Mouse (Mus musculus): Measurements from ENCODE around the gene Cacna1c.

Gene Cacna1c

DNA sequence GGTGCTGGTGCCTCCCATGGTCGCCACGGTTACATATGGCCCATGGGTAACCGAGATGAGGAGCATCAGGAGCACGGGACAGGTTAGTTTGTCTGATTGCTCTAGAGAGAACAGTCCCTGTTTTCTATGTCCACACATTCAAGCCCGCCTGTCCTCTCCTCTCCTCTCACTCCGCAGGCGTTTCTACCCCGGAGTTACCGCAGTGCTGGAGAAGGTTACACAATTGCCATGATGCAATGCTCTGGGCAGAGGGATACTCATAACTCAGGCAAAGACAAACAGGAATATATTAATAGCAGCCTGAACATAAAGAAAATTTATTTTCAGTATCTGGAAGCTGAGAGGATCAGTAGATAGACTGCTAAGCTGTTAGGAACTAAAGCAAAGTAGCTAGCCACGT lies 58.5 kb downstream of the Cacna1c start:
- no peak for DNase-seq

DNA sequence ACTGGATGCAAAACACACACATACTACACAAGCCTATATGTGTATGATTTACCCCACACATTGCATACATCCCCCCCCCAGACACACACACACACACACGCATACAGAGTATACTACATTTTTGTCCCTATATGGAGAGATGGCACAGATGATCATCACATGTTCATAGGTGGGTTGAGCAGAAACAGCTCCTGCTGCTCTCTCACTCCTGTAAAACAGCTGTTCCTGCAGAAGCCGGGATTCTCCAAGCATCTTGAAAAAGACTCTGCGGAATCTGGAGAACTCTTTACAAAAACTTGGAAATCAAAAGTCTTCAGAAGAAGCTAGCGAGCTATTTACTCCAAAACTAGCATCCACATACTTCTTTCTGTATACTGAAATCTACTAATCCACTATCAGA lies 63.4 kb downstream of the Cacna1c start:
- no peak for DNase-seq

DNA sequence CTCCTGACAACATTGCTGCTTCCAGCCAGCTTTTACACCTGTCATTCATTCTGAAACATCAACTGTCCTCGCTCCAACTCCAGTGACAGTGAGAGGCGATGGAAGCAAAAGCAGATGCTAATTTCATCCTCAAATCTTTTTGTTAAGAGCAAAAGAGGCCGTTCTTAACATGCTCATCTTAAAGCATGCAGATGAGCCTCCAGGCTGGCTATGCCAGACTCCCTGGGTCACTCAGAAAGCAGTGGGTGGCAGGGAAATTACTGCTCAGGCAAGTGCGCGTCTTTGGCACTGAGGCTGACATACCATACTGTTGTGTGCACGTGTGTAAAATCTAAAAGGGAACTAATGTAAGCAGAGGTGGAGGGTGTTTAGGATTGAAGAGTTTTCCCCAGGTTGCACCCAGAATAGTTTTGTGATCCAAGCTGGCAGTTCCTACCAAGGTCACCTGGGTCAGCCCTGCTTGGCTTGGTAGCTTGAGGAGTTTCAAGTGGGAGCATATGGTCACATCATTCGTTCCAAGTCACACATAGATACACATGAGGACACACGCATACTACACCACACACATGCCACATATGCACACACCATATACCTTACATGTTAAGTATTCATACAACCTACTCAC lies 64.0 kb downstream of the Cacna1c start:
- no peak for DNase-seq

DNA sequence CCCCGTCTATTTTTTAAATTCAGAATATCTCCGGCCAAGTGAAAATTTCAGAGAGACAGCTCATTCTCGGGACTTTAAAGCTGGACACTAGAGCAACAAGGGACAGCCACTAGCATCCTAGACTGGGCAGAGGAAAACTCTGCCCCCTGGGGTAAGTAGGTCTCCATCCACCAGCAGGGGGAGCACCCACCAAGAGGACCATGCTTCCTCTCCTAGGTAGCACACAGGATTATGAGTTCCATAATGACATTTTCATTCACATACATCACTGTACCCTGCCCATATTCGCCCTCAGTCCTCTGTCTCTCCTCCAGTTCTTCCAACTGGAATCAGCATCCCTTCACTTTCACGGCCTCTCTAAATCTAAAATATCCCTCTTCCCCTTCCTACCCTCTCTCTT lies 66.6 kb downstream of the Cacna1c start:
- peak; percentile 67 to 68 for DNase-seq

DNA sequence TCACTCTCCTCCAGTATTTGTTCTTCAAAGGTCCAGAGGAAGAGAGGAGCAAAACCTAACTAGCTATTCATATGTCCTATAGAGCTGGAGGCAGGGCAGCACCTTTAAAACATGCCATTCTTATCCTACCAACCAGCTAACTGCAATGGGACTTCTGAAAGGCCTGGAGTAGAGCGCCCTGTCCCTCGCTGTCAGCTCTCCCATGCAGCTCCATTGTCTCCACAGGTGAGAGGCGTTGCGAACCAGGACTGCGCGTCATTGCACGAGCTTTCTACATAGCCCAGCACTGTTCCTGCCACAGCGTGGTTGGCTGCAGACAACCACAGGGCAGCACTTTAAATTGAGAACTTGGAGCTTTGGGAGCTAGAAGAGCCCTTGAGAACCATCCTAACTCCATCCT lies 67.7 kb downstream of the Cacna1c start:
- DNase-seq: no peak

DNA sequence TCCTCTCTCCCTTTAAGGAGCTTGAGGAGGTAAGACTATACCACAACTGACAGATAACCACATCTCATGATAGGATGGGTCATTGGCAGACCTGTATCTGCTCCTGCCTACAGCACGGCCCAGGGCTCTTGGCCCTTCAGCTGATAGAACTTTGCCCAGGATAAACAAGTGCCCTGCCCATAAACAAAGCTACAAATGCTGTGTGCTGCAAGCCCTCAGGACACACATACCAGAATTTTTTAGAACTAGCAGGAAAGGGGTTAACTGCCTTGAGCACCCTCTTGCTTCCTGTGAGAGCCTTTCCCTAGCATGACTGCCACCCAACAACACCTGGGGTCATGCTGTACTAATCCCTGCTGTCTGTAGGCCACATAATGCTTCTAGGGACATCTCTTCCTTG lies 68.1 kb downstream of the Cacna1c start:
- DNase-seq: no peak

DNA sequence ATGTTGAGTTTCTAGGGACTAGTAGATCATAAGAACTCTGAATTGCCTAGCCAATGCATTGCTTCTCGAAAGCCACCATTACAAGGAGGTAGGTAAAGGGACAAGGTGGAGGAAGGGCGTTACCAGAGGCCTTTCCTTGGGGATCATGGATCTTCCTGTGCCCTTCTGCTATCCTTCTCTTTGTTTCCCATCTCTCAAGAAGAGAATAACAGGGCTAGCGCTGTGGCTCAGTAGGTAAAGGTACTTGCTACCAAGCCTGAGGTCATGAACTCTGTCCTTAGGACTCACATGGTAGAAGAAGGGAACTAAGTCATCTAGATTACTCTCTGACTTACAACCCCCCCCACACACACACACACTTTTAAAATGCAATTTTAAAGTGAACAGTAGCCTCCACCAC lies 69.2 kb downstream of the Cacna1c start:
- DNase-seq: no peak

DNA sequence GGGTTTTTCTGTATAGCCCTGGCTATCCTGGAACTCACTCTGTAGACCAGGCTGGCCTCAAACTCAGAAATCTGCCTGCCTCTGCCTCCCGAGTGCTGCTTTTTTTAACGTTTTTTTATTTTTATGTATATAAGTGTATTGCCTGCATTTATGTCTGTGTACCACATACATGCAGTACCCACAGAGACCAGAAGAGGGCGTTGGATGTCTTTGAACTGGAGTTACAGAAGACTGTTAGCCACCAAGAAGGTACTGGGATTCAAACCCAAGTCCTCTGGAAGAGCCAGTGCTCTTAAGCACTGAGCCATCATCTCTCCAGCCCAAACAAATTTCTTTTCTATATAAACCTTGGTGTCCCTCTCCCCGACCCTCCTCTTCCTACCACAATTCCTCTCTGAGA lies 77.8 kb downstream of the Cacna1c start:
- no peak for DNase-seq

DNA sequence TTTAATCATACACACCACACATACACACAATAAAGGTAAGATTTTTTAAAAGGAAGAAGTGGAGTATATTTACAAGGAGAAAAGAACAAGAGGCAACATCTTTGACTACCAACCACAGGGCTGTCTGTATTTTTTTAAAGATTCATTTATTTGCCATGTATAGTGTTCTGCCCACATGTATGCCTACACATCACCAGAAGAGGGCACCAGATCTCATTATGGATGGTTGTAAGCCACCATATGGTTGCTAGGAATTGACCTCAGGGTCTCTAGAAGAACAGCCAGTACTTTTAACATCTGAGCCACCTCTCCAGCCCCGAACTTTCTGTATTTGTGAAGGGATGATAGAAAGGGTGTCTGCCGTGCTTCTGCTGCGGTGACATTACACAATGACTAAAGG lies 79.9 kb downstream of the Cacna1c start:
- no peak for DNase-seq

DNA sequence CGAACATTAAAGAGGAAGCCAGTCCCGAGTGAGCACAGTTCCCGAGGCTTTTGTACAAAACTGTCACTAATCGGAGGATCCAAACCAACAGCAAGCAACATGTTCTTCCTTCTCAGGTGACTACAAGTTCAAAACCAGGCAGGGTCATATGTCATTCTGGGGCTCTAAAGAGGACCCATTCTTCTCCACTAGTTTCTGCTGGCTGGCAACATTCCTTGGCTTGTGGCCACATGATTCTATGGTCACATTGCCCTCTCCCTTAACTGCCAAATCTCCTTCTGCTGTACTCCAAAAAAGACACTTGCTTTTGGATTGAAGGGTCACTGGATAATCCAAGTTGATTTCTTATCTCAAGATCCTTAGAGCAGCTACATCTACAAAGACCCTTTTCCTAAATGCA lies 82.9 kb downstream of the Cacna1c start:
- DNase-seq: no peak

DNA sequence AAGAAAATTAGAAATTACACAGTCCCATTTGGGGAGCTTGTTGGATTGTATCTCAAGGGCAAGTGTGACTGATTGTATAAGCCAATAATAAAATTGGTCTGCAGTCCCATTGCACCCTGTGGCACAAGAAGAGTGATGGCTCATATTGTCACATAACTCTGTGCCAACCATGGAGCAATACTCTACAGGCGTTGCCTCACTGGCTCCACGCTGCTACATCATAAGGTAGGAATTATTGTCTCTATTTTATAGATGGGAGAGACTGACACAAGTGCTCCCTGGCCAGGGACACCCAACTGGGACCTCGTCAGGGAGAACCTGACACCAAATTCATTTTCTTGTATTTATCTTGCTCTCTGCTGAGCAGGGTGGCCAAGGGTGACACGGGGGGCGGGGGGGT lies 85.8 kb downstream of the Cacna1c start:
- DNase-seq: no peak

DNA sequence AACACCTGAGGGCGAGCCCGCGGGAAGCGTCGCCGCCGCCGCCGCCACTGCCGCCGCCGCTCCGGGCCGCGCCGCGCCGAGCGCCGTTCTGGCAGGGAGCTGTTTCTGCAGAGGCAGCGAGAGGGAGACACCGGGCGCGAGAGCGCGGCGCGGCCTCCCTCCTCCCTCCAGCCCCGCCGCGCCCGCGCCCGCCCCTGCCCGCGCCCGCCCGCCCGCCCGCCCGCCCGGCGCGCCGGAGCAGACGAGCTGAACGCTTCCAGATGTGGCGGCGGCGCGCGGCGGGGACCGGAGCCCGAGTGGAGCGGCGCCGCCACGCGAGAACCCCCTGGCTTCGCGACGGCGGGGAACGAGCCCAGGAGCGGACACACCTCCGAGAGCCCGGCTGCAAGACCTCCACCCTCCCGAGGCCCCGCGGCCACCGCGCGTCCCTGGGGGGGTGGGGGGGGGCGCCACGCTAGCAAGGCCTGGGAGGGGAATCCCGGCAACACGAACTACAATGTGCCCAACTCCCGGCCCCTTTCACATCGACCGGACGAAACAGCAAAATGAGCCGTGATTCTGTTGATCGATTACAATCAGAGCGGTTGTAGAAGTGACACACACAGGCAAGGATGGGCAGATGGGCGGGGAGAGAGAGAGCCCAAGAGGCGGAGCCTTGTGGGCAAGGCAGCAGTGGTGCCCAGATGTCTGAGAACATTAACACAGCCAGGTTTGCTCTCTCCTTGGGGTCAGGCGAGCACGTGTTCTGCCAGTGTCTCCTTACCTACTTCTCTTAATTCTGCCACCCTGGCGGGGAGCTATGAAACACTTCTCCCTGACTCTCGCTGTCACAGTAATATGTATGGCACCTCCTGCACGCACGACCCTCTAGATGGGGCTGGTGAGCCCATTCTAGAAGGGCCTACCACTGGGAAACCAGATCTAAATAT lies 87.5 kb downstream of the Cacna1c start:
- DNase-seq: peak; percentile 76 to 83

DNA sequence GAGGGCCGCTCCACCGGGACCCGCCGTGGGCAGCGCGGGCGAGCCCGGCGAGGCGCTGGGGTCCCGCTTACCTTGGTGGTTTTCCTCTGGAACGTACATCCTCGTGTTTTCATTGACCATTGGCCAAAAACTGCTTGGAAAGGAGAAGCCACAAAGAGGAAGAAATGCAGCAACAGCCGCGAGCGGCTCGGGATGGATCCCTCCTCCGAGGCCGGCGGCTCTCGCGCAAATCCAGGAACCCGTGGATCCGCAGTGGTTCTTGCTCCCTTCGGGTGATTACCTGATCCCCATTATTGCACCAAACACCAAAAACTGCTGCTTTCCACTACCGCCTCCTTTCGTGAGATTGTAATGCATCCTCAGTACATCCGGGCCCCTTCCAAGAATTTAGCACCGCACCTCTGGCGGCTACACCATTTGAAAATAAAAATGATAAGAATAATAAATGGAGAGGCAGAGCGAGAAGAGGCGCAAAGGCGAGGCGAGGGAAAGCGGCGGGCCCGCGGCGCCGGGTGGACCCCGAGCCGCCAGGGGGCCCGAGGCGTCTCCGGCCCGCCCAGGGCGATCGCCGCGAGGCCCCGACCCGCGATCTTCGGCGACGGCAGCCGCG lies 88.3 kb downstream of the Cacna1c start:
- peak; percentile 45 to 57 for DNase-seq

DNA sequence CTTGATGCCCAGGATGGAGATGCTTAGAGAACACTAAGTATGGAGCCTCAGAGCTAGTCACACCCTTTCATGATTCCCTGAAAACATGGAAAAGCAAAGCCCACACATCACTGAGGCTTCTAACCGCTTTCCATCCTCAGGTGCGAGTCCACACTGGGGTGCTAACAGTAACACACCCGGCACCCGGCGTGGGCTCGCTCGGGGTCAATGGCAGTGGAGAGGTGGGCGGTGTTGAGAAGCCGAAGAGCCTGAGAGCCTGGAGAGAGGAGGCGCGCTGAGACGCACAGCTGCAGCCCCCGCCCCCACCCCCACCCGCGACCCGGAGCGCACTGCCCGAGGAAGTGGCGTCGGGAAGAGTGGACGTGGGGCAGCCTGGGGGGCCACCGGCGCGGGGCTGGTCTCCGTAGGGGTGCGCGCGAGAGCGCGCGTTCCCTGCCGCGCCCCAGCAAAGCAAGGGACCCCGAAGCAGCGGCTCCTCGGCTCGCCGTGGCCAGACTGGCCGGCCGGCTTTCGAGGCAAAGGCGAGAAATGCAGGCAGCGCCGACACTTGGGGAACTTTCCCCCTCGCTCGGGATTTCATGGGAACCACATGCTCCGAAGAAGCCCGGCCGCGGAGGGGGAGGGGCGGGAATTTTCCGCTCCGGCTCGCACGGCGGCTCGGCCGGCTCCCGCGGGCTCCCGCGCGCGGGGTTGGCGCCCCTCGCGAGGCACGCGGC lies 88.9 kb downstream of the Cacna1c start:
- peak; percentile 78 to 82 for DNase-seq

DNA sequence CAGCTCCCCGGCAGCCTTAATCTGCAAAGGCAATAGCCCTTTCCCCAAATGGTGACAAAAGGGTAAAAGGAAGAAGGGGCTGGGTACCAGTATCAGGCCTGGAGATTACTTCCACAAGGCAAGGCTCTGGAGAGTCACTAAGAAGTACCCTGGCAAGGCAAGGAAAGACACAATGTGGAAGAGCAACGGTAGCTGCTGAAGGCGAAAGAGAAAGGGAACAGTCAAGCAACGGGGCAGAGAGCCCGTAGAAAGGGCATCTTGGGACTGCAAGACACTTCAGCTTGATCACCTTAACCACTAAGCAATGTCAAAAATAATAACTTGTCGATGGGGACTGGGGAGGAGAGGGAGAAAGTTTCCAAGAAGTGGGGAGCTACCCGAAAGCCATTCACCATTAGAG lies 89.5 kb downstream of the Cacna1c start:
- DNase-seq: no peak

DNA sequence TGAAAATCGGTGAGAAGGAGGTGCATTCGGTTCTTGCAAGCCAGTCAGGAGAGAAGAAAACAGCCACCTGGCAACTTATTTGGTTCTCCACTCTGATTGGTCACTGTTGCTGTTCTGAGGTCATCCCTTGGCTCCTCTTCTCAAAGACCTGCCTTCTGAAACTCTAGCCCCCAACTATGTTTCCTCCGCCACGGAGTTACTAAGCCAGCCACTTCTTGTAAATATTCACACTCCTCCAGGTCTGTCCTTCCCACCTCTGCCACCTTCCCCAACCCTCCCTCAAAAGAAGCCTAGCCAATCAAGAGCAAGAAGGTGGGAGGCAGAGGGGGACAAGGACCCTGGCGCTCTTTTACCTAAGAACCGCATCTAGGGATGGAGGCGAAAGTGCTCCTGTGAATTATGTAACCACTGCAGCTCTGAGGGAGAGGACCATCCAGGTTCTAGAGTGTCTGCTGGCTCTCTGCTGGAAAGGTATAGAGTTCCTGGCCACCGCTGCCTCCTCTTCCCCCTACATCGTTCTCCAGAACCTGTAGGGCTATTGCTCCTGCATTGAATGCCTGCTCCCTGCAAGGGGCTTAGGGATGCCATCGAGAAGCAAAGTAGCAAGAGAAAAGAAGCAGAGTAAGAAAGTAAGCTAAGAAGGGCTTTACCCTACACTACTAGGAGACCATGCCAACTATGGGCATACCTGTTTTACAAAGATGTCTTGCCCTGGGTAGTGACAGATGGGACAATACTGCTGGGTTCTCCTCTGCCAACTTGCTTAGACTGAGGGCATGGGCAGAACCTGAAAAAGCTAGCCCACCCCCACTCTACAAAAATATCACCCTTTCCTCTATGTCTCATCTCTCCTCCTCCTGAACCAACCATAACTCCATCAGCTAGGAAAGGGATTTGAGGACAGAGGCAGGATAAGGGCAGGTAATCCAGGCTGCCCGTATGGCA lies 90.3 kb downstream of the Cacna1c start:
- DNase-seq: no peak

DNA sequence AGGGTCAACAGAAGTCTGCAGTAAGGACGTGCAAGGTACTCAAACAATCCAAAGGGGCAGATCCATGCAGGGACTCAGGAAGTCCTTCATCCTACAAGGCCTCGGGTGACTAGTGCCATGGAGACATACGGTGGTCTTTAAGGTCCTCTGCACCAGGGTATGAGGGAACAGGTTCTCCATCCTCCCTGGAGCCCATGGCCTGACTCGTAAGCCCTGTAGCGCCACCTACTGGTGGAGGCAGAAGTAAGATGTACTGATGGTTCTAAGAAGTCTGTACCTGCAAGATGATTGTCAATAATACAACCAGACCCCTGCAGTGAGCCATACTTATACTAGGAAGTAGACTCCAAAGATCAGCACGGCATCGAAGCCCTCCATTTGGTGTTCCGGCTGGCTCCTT lies 92.0 kb downstream of the Cacna1c start:
- DNase-seq: peak; percentile 88 to 89

DNA sequence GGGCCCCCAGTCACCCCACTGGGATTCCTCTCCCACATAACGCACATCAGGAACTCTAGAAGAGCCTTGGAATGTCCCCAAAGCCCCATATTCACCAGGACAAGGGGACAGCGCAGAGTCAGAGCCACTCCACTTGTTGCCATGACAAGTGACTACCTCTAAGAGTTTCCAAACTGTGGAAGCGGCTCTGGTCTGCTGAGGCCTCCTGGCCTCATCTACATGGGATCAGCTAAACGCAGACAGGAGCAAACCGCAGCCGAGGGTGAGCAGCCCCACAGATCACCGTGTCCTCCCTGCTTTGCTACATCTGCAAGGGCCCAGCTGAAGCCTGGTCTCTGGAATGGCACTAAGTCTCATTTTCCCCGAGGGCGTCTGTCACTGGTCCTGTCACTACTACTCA lies 93.3 kb downstream of the Cacna1c start:
- no peak for DNase-seq

DNA sequence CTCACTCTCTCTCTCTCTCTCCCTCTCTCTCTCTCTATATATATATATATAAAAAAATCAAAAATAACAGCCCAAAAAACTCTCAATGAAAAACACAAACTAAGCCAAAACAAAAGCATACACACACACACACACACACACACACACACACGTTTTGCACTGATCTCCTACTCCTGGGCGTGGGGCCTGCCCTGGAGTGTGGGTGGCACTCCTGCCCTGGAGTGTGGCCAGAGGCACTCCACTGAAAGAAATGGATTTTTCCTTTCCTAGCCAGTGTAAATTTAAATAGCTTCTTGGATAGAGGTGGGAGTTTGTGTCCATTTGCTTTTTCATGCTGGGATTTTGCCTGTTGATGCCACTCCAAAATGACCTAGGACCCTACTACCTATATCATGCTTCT lies 96.9 kb downstream of the Cacna1c start:
- no peak for DNase-seq

DNA sequence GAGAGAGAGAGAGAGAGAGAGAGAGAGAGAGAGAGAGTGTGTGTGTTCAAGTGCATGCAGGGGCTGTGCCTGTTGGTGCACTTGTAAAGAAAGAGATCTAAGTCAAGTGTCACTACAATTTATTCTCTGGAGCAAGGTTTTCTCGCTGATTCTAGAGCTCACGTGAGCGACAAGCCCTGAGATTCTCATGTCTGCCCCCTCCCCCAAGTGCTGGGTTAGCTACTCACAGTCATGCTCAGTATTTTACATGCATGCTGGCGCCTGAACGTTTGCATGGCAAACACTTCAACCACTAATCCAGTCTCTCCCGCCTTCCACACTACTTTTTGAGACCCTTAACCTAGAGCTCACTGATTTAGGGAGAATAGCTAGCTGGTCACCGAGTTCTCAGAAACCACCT lies 99.7 kb downstream of the Cacna1c start:
- no peak for DNase-seq

DNA sequence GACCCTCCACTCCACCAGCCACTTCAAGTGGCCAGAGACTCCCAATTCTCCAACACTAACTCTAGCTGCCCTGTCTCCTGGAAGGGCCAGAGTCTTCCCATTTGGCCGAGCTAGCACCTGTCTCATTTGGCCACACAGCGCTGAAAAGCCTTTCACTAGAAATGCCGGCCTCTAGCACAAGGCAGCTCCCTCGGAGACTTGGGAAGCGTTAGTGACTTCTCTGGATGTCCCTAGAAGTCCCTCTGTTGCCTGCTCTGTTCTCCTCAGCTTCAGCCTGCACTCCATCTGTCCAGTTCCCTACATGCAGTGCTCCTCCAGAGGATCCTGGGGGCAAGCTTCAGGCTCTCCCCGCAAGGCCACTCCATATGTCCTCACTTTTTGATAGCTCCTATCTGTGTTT lies 101.1 kb downstream of the Cacna1c start:
- no peak for DNase-seq

DNA sequence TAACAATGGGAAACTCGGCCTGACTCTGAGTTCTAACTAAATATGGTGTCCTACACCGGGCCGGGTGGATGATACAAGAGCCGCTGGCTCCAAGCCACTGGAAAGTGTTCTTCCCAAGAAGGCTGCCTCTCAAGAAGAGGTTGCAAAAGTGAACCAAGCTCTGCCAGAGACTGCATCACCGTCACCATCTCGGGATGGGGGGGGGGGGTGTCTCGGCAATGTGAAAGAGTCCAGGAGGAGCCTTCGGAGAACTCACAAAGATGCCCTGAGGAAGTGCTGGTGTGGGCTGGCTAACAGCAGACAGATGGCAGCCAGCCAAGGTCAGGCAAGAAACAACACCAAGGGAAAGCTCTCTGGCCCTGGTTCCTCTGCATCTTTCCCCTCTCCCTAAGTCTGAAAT lies 107.0 kb downstream of the Cacna1c start:
- peak; percentile 49 to 63 for DNase-seq
